Mouse (Mus musculus) Patski (cell line): ENCODE results near the gene Atg14. TPM values are rescaled to one million over a fixed set of nuclear protein-coding genes. Genes with fewer than 3 reads are reported as not detected.
"Not testable (repeated sequence)": the region's sequence is repeated elsewhere in the genome, so short reads cannot be mapped to it uniquely, and the experiment has no call there.

Experiments
- ATAC-seq: fragments of 100-300 bp; one replicate; pipeline ENCODE4 v1.8.0; 2021
- CTCF ChIA-PET: fragments of 350-600 bp; sonication (Branson Sonifier 250); formaldehyde crosslinking; loops from one replicate; lab custom pipeline; 2022; ENCODE audit warnings: inconsistent platforms; lab: Charles Lee
- POLR2A ChIA-PET: fragments of 350-600 bp; sonication (Branson Sonifier 250); formaldehyde crosslinking; loops from one replicate; lab custom pipeline; 2022; ENCODE audit warnings: antibody characterized with exemption, inconsistent platforms; lab: Charles Lee
- DNase-seq: peaks from one replicate; pipeline ENCODE4 v3.0.0-alpha.2; 2011; ENCODE audit warnings: low read depth, low spot score
- H3K27me3 ChIP-seq: fragments of 371-371 bp; one replicate; pipeline ENCODE4 v1.5.1; 2021
- CTCF ChIP-seq: fragments of 100-300 bp; IDR thresholded peaks from one replicate; pipeline ENCODE4 v1.5.1; 2021
- in situ Hi-C: fragments of 300-500 bp; cut with MboI; formaldehyde crosslinking; loops from 3 replicates; pipeline ENCODE4 v1.11.1; 2018; ENCODE audit warnings: low pct_unique_long_range_greater_than_20kb, mixed read lengths
- polyA plus RNA-seq: library from polyadenylated mRNA; unstranded; gene quantifications from one replicate; pipeline ENCODE4 v1.2.3, GENCODE M21; 2021

Gene Atg14
- polyA plus RNA-seq, 1 experiment from 2014 or later = 11.9 TPM

DNA sequence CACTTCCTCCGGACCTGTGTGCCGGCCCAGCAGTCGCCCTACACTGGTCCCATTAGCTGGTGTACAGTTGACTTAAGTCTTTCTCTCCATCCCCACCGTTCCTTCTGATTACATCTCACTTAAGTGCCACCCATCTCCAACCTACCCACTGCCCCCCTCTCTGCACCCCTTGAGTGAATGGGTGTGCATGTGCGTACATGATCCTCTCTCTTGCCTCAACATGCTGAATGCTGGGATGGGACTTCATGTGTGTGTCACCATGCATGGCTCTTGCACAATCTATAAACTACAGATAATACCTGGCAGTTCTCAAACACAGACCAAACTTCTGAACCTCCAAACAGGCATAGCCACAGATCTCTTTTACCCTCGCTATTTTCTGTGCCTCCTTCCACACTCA, 18.8 kb downstream of the Atg14 start:
- in situ Hi-C loops = no loop called here
- no peak for TF ChIP-seq CTCF
- POLR2A ChIA-PET = no interaction called here
- H3K27me3 ChIP-seq = no peaks in the 10 kb centered on the region
- CTCF ChIA-PET = no interaction called here
- DNase-seq (no peak), ATAC-seq (no peak)

GRCm38 (mm10) chr14:47544877-47545276, 25.6 kb downstream of the Atg14 start:
- no peaks in the 10 kb centered on the region for H3K27me3 ChIP-seq
- ChIA-PET POLR2A (no interaction called here), CTCF (no interaction called here)
- ATAC-seq = no peak
- TF ChIP-seq CTCF = no peak
- in situ Hi-C loops = no loop called here
- no peak for DNase-seq

DNA sequence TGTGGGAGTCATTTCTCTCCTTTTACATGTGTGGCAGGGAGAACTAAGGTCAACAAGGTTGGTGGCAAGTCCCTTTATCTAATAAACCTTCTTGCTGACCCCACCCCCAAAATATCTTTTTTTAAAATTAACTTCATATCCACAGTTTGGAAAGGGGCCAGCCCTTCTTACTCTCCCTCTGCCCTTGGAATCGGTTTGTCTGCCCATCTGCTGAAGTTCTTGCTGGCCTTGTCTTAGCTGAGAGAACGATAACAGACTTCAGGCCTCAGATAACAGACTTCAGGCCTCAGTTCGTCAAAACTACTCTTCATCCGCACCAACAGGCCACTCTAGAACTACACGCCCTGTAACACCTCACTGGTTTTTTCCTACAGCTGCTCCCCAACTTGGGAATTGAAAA, 26.2 kb downstream of the Atg14 start:
- CTCF ChIA-PET = no interaction called here
- no peak for DNase-seq

GRCm38 (mm10) chr14:47542283-47542682, 28.2 kb downstream of the Atg14 start:
- CTCF ChIA-PET = no interaction called here
- POLR2A ChIA-PET = no interaction called here

More for the DNA sequence above, 26.2 kb downstream of the Atg14 start:
- POLR2A ChIA-PET = no interaction called here
- TF ChIP-seq CTCF = no peak
- ATAC-seq = no peak
- no peaks in the 10 kb centered on the region for H3K27me3 ChIP-seq
- in situ Hi-C loops = no loop called here

DNA sequence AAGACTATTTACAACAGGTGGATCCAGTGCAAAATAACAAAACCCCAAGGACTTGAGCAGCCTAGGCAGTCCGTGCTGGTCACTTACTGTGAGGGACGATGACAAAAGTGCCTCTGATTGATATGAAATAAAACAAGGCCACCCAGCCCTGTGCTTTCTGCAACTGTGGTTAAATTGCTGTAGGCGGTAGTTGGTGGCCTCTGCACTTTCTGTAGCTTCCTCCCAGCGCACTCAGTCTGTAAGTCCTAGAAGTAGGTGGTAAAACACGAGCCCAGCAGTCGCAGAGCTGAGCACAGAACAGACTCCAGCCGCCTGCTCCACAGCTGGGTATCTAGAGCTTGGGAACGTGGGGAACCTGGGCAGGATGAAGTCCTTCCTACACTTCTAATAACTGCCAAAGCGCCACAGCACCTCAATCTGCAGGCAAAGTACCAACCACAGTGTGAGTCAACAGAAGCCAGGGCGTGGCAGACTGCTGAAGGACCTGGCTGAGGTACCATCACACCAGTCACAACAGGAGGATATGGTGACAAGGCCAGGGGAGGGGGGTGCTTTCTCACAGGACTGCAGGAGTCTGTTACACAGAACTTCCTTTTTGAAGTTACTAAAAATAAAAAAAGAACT, 29.0 kb downstream of the Atg14 start:
- H3K27me3 ChIP-seq = no peaks in the 10 kb centered on the region
- no peak for TF ChIP-seq CTCF
- DNase-seq (no peak), ATAC-seq (no peak)
- POLR2A ChIA-PET = no interaction called here
- in situ Hi-C loops = no loop called here
- CTCF ChIA-PET = no interaction called here

More at GRCm38 (mm10) chr14:47542283-47542682, 28.2 kb downstream of the Atg14 start:
- no peak for TF ChIP-seq CTCF
- DNase-seq = no peak
- in situ Hi-C loops = no loop called here
- ATAC-seq = no peak
- H3K27me3 ChIP-seq = no peaks in the 10 kb centered on the region

GRCm38 (mm10) chr14:47535096-47535495, 35.4 kb downstream of the Atg14 start:
- no peaks in the 10 kb centered on the region for H3K27me3 ChIP-seq
- CTCF ChIA-PET = interaction anchor here (2.2 kb wide), 1 partner anchor 61 kb away, joined by 11 read pairs; no protein-coding TSS in a partner anchor
- in situ Hi-C loops = no loop called here
- TF ChIP-seq CTCF = no peak
- no peak for DNase-seq
- POLR2A ChIA-PET = no interaction called here
- ATAC-seq = no peak

DNA sequence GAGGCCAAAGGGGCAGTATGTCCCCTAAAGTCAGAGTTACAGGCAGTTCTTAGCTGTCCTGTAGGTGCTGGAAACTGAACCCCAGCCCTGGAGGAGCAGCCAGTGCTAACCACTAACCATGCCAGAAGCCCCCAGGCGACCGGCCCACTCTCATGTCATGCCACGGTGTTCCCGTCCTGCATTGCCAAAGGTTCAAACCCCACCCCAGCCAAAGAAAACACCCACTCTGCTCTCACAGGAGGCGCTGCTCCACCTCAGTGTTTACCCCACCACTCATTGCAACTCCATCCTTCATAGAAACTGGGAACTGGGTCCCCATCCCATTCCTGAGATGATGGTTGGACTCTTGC, 36.3 kb downstream of the Atg14 start:
- in situ Hi-C loops = no loop called here
- H3K27me3 ChIP-seq = no peaks in the 10 kb centered on the region
- ATAC-seq (no peak), DNase-seq (no peak)
- TF ChIP-seq CTCF = no peak
- CTCF ChIA-PET = interaction anchor here (0.6 to 2.2 kb wide), 5 partner anchors 9 to 62 kb away, joined by 3 to 11 read pairs (median 4); no protein-coding TSS in a partner anchor
- POLR2A ChIA-PET = no interaction called here

GRCm38 (mm10) chr14:47533365-47534175, 36.9 kb downstream of the Atg14 start:
- no peaks in the 10 kb centered on the region for H3K27me3 ChIP-seq
- ATAC-seq = peak; percentile 93
- in situ Hi-C loops = no loop called here
- peak; percentile 56 for TF ChIP-seq CTCF
- ChIA-PET CTCF (interaction anchor here (0.6 to 2.2 kb wide), 7 partner anchors 8 to 61 kb away, joined by 3 to 11 read pairs (median 4); no protein-coding TSS in a partner anchor), POLR2A (no interaction called here)
- peak; percentile 95 for DNase-seq

DNA sequence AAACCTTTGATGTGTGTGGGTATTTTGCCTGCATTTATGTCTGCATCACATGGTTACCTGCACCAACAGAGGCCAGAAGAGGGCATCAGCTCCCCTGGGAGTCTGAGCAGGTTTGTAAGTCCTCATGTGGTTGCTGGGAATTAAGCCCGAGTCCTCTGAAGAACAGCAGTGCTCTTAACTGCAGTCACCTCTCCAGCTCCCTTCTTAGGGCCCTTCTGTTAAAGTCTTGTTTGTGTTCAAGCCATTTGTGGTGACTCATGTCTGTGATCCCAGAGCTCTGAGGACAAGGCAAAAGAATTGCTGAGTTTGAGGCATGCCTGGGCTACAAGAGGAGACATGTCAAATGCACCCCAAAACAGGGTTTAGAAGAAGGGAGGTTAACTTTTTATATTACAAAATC, 38.0 kb downstream of the Atg14 start:
- CTCF ChIA-PET = interaction anchor here (1.0 to 1.5 kb wide), 3 partner anchors 17 to 61 kb away, joined by 3 to 6 read pairs (median 3); no protein-coding TSS in a partner anchor
- no peaks in the 10 kb centered on the region for H3K27me3 ChIP-seq
- POLR2A ChIA-PET = no interaction called here
- no peak for DNase-seq
- in situ Hi-C loops = no loop called here
- ATAC-seq = no peak
- TF ChIP-seq CTCF = no peak

DNA sequence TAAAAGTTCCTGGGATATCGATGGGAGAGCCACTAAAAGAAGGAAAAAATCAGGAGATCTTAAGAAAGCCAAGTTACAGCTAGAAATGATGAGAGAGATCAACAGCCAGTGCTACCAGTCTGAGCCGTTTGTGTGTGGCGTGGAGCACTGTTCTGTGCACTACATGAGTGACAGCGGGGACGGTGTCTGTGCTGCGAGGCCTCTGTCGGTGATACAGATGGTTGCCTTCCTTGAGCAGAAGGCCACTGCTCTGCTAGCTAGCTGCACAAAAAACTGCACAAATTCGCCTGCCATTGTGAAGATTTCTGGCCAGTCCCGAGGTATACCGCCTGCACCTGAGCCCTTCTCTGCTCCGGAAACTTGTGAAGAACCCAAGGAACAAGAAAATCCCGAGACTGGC, 40.9 kb downstream of the Atg14 start:
- CTCF ChIA-PET = interaction anchor here (0.6 to 1.2 kb wide), 4 partner anchors 11 to 65 kb away, joined by 3 to 5 read pairs (median 3); no protein-coding TSS in a partner anchor
- ATAC-seq, DNase-seq, POLR2A ChIA-PET, H3K27me3 ChIP-seq: not testable (repeated sequence)
- in situ Hi-C loops = loop anchor here (5.0 kb wide), 1 partner anchor 57 kb away; no protein-coding TSS in a partner anchor

GRCm38 (mm10) chr14:47529019-47529418, 41.4 kb downstream of the Atg14 start:
- ChIA-PET POLR2A (no interaction called here), CTCF (interaction anchor here (0.6 to 1.2 kb wide), 5 partner anchors 11 to 64 kb away, joined by 3 to 5 read pairs (median 3); no protein-coding TSS in a partner anchor)
- H3K27me3 ChIP-seq = no peaks in the 10 kb centered on the region
- no peak for DNase-seq
- in situ Hi-C loops = loop anchor here (5.0 kb wide), 1 partner anchor 57 kb away; no protein-coding TSS in a partner anchor
- TF ChIP-seq CTCF = peak; percentile 75
- ATAC-seq = no peak
